Mouse (Mus musculus) heart, postnatal 10 days (tissue): ENCODE data around the gene Plpp3. TPM values are rescaled to one million over a fixed set of nuclear protein-coding genes. Genes with fewer than 3 reads are reported as not detected.
A peak's percentile ranks its signal among the peaks of the same experiment; 100 is the strongest.

Source experiments
- DNase-seq, 2 experiments: peaks; one replicate each; pipeline ENCODE4 v3.0.0; 2021
- intact Hi-C: fragments of 180-260 bp; cut with DNase I; formaldehyde crosslinking; loops from one replicate; pipeline ENCODE4 v1.15.1; 2025
- total RNA-seq, 2 experiments: library from RNA; stranded (reverse); gene quantifications; 2 replicates each; pipeline ENCODE4 v1.2.3; 2021

Plpp3 gene
- total RNA-seq, 2 experiments from 2014 or later: 73.2 to 73.9 TPM

DNA sequence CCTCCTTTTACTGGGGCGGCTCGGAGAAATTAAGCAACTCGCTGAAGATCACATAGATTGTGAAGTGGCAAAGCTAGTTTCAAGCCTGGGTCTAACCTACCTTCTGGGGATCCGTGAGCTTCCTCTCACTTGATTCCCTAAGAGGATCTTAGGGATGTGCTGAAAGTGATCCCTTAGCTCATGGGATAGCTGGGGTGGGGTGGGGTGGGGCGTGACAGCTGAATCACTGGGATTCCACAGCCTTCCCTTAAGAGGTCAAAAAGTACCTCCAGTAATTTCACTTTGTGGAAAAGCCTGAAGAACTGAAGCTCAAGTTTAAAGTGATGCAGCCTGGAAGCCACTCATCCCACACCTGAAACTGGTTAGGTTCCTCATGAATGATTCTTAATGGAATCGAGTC, 27.8 kb downstream of the Plpp3 start:
- DNase-seq: no peak
- intact Hi-C loops: no loop called here

DNA sequence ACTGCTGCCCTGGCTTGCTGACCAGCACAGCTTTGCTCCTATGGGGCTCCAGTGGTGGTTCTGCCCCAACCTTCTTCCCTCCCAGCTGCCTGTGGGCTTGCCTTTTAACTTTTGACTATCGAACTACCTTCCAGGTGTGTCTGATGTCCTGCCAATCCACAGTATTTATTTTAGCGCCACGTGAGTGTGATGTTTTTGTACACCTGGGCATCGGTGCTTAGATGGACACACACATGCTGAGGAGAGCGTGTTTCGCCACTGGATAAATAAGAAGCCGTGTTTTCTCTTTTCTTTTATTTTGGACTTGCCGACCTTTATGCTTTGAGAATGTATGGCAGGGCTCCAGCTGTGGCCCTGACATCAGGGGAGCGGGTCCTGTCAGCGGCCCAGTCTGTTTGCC, 29.5 kb downstream of the Plpp3 start:
- no peak for DNase-seq
- intact Hi-C loops: no loop called here

DNA sequence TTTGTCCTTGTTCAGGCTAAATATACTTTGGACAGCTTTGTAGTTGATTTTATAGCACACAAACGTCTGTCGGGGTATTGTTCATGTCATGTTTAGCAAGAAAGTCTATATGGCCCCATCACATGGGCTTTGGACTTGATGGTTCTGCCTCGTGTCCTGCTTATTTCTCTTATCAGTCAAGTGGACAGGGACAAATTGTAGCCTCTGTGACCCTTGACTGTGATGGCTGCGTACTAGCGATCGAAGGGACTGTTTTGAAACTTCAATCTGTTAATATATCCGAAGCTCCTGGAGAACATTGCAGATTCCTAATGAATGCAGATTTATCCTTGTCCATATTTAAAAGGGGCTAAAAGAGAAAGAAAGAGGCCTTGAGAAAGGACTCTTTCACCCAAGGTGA, 30.7 kb downstream of the Plpp3 start:
- no peak for DNase-seq
- intact Hi-C loops: no loop called here

DNA sequence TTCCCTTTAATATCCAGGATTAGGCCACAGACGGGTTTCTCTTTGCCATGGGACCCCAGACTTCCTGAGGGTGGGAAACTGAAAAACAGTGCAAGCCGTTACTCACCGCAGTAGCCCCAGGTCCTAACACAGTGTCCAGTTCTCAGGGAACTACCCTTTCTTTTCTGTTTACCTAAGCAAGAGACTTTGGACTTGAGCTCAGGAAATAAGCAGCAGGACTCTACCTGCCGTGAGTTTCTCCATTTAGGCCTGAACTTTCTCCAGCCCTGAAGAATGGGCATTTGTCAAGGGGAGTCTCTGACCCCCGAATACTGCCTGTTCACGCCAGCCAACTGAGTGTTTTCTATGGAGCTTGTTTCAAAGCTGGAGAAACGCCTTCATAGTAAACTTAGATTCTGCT, 31.7 kb downstream of the Plpp3 start:
- no peak for DNase-seq
- intact Hi-C loops: no loop called here

DNA sequence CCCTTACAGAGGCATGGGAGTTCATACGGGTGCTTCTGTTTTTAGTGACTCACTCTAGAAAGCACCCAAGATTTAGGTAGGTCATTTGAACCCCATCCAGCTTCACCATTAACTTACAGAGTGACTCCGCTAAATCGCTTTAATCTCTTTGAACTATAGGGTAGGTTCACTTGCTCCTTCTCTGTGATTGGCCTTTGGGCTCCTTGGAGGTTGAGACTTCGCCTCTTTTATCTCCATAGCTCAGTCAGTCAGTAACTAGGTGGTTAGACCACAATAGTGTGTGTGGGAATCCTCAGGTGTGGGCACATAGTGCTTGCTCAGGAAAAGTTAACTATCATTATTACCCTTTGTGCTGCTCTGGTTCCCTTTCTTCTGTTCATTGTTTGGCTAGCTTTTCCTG, 33.7 kb downstream of the Plpp3 start:
- DNase-seq: no peak
- intact Hi-C loops: no loop called here

DNA sequence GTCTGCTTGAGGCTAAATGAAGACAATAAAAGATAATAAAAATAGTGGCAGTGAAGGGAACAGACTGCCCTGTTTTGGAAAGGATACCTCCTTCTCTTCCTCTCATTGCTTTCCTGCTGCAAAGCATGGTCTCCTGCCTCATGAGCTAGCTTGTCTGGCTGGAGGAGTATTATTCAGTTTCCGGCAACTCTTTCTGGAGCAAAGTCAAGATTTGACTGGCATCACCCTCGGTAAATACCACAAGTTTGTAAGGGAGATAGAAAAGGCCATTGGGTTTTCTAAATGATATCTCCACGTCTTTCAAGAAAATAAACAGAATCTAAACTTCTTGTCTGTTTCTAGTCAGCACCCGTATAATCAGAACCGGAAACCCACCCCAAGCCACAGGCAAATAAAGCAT, 34.4 kb downstream of the Plpp3 start:
- intact Hi-C loops: no loop called here
- no peak for DNase-seq

DNA sequence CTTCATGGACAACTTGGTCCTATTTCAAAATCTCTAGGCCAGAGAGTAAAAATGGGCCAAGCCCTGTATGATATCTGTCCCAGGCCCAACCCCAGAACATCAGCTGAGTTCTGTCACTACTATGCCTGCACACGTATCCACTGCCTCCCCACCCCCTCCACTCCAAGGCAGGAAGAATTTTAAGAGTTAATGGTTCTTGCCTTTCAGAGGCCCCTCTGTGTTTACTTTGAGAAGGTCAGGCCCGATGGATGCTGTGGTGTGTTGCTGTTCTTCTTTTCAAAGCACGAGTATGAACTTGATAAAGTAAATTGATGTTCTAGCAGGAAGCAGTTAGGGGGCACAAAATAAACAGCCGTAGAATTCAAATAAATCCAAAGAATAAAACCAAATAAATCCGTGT, 35.5 kb downstream of the Plpp3 start:
- no peak for DNase-seq
- intact Hi-C loops: no loop called here

DNA sequence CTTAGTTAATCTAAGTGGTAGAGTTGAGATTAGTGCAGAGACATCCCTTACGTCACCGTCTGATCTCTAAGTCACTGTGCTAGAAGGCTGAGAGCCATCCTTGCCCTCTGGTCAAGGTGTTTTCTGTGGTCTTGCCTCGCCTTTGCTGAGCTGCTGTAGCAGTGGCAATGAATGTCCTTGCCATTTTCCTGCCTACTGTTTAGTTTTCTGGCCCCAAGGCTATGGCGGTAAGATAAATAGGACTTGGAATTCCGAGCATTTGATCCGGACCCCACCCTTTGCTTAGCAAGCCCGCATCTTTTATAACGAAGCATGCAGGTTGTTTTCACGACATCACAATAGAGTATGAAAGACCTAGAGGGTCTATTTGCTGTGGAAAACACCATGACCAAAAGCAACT, 38.1 kb downstream of the Plpp3 start:
- no peak for DNase-seq
- intact Hi-C loops: no loop called here

DNA sequence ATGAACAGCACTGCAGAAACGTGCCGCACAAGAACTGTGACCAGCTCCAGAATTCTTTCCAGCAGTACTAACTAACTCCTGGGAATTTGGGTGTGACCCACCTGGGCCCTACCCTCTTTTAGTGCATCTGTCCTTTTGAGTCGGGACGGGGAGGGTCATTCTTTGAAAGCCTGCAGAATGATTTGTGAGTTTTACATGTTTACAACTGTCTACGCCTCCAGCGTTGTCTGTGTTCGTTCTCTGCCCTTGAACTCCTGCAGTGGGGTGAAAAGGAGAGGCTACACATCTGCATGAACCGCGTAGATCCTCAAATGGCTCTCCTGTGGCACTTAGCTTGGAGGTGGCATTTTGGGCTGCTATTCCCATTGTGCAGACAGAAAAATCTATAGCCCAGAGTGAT, 39.0 kb downstream of the Plpp3 start:
- intact Hi-C loops: no loop called here
- no peak for DNase-seq

DNA sequence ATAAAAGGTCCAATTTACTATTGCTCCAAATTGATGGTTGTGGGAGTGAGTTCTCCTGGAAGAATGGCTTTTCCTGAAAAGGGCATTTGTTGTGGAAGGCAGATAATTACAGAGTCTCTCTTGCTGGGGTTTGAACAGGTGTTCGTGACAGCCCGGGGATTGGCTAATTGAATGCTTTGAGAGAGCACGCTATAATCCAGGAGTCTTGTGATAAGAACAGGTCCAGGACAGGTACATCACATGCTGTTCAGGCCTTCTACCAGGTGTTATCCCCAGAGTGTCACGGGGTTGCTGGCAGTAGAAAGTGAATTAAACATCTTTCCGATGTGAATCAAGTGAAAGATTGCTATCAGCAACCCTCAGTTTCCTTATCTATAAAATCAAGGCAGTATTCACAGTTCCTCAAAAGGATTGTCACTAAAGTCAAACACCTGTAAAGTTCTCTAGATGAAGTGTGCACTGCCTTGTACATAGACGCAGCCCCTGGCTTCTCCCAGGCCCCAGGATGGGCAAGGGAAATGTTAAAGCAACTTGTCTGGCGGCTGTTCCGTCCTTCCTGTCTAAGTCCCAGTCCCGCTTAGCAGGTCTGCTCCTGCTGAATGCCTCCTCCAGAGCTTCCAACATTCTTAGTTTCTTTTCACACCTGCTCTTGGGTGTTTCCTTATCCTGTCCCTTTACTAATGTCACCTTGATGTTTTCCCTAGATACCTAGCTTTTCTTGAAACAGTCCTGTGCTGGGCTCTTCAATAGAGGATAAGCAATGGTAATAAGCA, 40.0 kb downstream of the Plpp3 start:
- intact Hi-C loops: no loop called here
- DNase-seq: no peak

DNA sequence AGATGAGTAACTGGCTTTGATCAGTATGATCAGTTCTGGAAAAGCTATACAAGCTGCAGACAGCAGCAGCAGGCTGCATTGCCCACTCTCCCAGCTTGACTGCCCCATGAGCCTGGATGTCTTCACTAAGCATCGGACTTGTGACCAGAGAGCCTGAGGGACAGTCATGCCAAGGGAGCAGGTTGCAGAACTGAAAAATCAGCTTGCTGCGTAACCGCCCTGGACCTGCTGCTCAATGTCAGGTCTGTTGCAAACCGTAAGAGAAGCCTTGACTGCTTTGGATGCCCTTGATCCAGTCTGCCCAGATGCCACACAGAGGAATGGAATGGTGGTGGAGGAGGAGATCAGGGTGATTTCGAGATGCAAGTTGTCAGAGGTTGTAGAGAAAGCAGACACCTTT, 41.5 kb downstream of the Plpp3 start:
- intact Hi-C loops: no loop called here
- no peak for DNase-seq

DNA sequence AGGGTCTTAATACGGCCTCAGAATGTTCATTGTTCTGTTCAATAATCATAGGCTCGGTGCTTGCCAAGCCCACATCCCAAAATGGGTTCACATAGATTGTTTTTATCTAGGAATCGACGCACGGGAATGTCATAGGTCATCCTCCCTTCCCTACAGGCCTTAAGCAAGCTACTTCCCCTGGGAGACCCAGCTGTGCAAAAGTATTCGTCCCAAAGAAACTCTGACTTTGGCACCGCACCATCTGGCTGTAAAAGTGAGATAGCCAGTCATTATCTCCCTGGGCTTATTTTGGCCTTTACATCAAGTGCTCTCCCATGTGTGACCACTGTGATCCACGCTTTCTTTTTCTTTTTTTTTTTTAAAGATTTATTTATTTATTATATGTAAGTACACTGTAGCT, 42.2 kb downstream of the Plpp3 start:
- DNase-seq: peak; percentile 40 to 48
- intact Hi-C loops: no loop called here

DNA sequence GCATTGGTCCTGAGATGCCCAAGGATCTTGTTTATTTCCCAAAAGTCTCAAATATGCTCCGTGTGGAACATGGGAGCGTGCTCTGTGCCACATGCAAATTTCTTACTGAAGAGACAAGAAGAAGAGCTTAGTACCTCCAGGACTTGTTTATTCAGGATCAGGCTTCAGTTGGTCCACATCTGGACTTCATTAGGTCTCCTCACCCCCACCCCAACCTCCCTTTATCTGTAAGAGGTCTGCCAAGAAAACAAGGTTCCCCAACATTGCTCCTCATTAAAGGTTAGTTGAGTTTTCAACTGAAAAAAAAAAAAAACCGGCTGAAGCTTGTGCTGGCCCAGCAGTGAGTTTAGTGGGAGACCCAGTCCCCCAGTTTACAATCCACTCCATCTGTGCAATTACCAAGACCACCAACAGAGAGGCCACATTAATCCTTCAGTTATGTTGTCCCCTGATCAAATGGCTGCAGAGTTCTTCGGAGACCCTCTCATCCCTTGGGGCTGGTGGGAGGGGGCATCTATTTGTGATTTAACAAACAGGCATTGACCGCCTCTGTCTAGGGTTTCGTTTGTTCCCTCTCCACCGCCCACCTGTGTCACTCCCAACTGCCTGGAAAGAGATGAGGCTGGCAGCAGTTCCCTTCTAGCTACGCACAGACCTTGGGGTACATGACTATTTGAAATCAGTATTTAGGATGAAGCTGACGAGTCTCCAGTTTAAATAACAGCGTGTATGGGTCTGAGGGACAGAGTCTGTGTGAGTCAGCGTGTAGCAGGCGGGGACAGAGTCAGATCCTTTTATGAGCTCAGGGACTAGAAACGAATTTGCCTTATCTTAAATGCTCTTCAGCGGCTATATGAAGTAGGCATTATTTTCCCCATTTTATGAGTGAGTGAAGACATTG, 43.7 kb downstream of the Plpp3 start:
- no peak for DNase-seq
- intact Hi-C loops: loop anchor here (5.0 kb wide), 1 partner anchor 39 kb away; no protein-coding TSS in a partner anchor

DNA sequence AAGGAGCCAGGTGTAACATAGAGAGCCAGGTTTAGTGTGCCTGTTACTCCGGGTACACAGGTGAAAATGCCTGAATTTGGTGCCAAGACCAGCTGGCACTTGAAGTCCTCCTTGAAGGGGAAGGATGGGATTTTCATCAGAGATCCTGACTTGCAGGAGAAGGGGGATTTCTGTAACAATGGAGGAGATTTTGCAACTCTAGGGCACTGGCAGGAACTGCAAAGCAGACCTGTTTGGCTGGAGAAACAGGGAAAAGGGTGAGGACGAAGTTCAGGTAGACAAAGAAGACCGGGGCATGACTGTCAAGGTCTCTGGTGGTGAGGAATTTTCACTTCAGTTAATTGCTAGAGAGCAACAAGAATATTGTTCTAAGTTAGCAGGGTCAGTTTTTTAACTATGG, 45.3 kb downstream of the Plpp3 start:
- intact Hi-C loops: loop anchor here (5.0 kb wide), 1 partner anchor 40 kb away; no protein-coding TSS in a partner anchor
- DNase-seq: no peak

DNA sequence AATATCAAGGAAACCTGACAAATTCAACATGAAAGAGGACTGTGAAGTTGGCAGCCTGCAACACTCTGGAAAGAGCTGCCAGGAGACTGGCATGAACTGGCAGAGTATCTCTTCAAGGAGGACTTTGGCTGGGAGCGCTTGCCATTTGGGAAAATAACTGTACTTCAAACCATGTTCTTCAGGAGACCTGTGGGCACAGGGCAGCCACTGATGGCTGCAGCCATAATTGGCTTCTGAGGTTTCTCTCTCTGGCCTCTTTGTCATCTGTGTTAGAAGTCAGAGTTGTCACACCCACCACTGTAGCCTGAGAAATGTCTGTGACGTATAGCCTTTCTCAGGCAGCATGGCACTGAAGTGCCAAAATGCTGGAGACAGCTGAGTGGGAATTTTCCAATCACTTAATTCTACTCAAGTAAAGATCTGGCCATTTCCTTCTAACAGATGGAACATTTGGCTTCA, 46.2 kb downstream of the Plpp3 start:
- intact Hi-C loops: loop anchor here (5.0 kb wide), 1 partner anchor 41 kb away; no protein-coding TSS in a partner anchor
- DNase-seq: no peak

DNA sequence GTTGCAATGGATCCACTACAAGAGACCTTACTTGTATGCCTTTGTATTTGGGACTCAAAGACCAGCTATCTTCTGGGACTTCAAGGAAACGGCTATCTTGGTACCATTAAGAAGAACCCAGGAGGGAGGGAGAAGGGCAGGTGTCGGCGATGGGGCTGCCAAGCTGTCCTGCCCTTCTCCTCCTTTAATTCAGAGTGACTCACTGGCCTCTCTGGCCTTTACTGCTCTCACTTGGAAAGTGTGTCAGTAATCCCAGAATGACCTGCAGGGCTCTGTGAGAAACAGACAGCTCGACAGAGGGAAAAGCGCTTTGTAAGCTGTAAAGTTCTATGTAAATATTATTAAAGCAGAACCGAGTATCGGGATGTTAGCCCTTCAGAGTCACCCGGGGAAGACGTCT, 46.9 kb downstream of the Plpp3 start:
- intact Hi-C loops: loop anchor here (5.0 kb wide), 1 partner anchor 42 kb away; no protein-coding TSS in a partner anchor
- no peak for DNase-seq

DNA sequence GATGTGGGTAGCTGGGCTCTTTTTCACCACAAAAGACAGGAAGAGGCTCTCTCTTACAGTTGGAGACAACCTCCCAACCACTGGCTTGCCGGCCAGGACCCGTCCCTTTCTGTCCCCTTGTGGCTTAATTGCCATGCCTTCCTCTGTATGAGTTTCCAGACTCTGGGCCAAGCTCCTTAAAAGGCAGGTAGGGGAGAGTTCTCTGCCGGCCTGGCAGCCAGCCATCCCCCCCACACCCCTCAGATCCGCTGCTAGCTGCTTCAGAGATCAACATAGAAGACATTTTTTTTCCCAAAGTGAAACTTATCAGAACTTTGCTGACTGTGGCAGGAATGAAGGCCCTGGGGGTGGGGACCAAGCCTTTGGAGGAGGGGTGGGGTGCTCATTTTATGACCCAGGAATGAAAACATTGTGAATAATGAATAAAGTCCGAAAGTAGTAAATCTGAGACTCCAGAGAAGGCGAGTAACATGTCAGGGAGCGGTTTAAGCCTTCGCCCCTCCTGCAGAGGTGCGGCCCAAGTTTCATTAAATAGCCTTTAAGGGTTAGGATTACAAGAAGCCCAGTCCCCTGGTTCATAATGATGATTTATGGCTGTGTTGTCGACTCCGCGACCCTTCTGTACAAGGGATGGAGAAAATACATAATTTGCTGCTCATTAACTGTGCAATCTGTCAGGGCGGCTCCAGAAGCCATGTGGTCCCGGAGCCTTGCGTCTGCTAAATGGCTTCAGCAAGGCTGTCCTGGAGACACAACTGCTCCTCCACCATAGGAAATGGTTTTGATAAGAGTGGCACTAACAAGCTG, 48.1 kb downstream of the Plpp3 start:
- intact Hi-C loops: no loop called here
- DNase-seq: peak; percentile 70 to 77

DNA sequence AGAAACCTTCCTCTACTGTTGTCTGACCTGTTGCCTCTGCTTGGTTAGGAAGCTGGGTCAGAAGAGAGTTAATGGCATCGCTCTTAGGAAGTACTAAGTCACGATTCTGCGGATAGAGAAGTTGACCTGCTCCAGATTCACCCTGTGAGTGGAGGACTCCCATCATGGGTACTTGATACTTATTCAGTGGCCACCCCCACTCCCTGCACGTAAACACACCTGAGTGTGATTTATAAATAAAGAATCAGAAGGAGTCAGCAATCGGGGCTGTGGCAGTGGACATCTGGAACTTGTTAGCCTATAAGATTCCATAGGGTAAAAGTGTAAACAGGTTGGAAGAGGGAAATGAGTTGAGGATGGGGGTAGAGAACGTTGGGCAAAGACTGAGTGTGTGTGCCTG, 49.0 kb downstream of the Plpp3 start:
- no peak for DNase-seq
- intact Hi-C loops: no loop called here

DNA sequence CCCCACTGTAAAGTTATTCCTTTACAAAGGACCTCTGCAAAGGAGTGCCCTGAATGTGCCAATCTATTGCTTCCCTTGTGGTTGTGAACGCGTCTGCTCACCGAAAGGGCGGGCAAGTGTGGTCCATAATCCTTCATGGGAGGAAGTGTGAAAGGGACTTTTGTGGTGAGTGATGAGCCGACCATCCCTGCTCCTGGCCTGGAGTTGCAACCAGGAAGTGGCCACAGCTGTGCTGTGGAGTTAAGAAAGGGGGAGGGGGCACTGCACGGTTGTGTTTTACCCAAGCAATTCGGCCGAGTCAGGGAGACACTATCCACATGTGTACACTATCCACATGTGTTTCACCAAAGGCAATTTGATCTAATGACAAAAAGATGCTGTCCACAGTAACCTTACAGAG, 49.8 kb downstream of the Plpp3 start:
- intact Hi-C loops: no loop called here
- DNase-seq: peak in 1 of 2 experiments; percentile 33

DNA sequence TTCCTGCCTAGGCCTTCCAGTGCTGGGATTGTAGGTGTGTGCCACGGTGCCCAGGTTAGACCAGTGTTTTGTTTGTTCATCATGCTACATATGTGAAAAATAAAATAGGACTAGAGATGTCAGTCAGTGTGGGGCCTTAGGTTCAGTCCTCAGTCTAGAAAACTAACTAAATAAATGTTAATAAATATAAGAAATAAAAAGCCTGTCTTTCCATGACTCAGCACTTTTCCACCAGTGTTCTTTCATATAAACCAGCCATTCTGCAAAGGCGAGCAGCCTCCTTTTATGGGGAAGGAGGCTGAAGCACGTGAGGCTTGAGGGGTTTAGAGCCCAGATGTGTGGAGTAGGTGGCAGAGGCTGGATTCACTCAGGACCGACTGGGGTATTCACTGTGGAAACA, 50.5 kb downstream of the Plpp3 start:
- DNase-seq: no peak
- intact Hi-C loops: no loop called here

DNA sequence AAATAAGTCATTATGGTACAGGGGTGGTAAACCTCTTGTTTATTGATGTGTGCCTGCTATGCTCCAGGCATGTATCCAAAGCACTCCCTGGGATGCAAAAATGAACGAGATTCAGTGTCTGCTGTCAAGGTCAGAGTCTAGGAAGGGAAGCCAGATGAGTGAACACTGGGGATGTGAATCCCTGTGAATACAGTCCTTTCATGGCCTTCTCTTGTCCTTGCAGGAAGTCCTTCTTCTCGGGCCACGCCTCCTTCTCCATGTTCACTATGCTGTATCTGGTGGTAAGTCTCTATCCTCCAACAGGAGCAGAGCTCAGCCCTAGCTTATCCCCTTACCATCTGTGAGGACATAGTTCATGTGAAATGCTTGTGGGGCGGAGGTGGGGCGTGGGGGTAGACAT, 51.8 kb downstream of the Plpp3 start:
- no peak for DNase-seq
- intact Hi-C loops: no loop called here
